Mouse (Mus musculus): ENCODE measurements around the gene Cyp8b1.

Cyp8b1 gene

GRCm38 (mm10) chr9:121916102-121916501 is at the start of gene Cyp8b1:
TSS of gene Cyp8b1 (minus strand) at chr9:121916305.
- peak; percentile 50 for DNase-seq

GRCm38 (mm10) chr9:121964941-121965340 is 48.8 kb upstream of the Cyp8b1 start:
- no peak for DNase-seq

- DNase-seq: no peak
Measured at GRCm38 (mm10) chr9:121959966-121960635, 44.0 kb upstream of the Cyp8b1 start.

GRCm38 (mm10) chr9:121952596-121952995 is 36.5 kb upstream of the Cyp8b1 start:
- no peak for DNase-seq

GRCm38 (mm10) chr9:121951114-121951423 is 35.0 kb upstream of the Cyp8b1 start:
- no peak for DNase-seq

- peak; percentile 88 for DNase-seq
Measured at GRCm38 (mm10) chr9:121950418-121951113, 34.5 kb upstream of the Cyp8b1 start, which contains the start of gene Fam198a. TSS of gene Fam198a (plus strand) at chr9:121950988.

- DNase-seq: no peak
Measured at GRCm38 (mm10) chr9:121948431-121948830, 32.3 kb upstream of the Cyp8b1 start.

GRCm38 (mm10) chr9:121947784-121948183 is 31.7 kb upstream of the Cyp8b1 start:
- DNase-seq: peak; percentile 75

- no peak for DNase-seq
Measured at GRCm38 (mm10) chr9:121943628-121944027, 27.5 kb upstream of the Cyp8b1 start.

- no peak for DNase-seq
Measured at GRCm38 (mm10) chr9:121943005-121943404, 26.9 kb upstream of the Cyp8b1 start.

- no peak for DNase-seq
Measured at GRCm38 (mm10) chr9:121937944-121938355, 21.8 kb upstream of the Cyp8b1 start.

GRCm38 (mm10) chr9:121937451-121937864 is 21.4 kb upstream of the Cyp8b1 start:
- no peak for DNase-seq

- DNase-seq: no peak
Measured at GRCm38 (mm10) chr9:121936952-121937351, 20.8 kb upstream of the Cyp8b1 start.

- no peak for DNase-seq
Measured at GRCm38 (mm10) chr9:121934856-121935255, 18.8 kb upstream of the Cyp8b1 start.

- DNase-seq: peak; percentile 48
Measured at GRCm38 (mm10) chr9:121928498-121928897, 12.4 kb upstream of the Cyp8b1 start.

GRCm38 (mm10) chr9:121927721-121928120 is 11.6 kb upstream of the Cyp8b1 start:
- no peak for DNase-seq

GRCm38 (mm10) chr9:121926634-121927405 is 10.7 kb upstream of the Cyp8b1 start:
- no peak for DNase-seq

- no peak for DNase-seq
Measured at GRCm38 (mm10) chr9:121925959-121926358, 9.9 kb upstream of the Cyp8b1 start.

- DNase-seq: no peak
Measured at GRCm38 (mm10) chr9:121924901-121925560, 8.9 kb upstream of the Cyp8b1 start.

GRCm38 (mm10) chr9:121923906-121924305 is 7.8 kb upstream of the Cyp8b1 start:
- DNase-seq: no peak

- DNase-seq: no peak
Measured at GRCm38 (mm10) chr9:121923443-121923842, 7.3 kb upstream of the Cyp8b1 start.

- DNase-seq: no peak
Measured at GRCm38 (mm10) chr9:121919027-121919501, 3.0 kb upstream of the Cyp8b1 start.

GRCm38 (mm10) chr9:121915056-121915455 is 1.0 kb downstream of the Cyp8b1 start:
- no peak for DNase-seq
